Mouse (Mus musculus): ENCODE measurements at regions not wholly inside any gene's neighbourhood (a gene's known extent, or its start where the extent isn't known, plus 50 kb on each side); places are given as distances from the start of the nearest gene placed in this dataset.

DNA sequence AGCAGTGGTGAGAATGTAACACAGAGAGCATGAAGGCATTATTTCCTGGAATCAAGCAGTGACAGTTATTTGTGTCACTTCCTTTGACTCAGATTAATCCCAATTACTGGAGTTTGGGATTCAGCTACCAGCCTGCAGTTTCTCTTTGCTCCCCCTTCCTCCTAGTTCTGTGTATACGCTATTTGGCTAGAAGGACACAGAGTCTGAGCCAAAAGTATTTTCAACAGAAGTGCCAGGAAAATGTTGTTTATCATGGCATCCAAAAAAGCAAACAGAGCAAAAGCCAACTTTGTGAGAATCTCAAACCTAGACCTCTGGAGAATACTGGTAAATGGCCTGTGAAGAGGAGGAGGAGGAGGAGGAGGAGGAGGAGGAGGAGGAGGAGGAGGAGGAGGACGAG lies 600.4 kb downstream of the Crisp4 start:
- no peak for TF ChIP-seq CTCF (IDR thresholded peaks at IDR 0.05; ENCODE audit: control insufficient read depth, insufficient read depth, insufficient read length)
- no peak for TF ChIP-seq USF1 (IDR thresholded peaks at IDR 0.05; ENCODE audit: low read depth)
- TF ChIP-seq MAX (IDR thresholded peaks at IDR 0.05): no peak
- no peak for TF ChIP-seq CEBPB (IDR thresholded peaks at IDR 0.05; ENCODE audit: low read depth)
- TF ChIP-seq MYOG (IDR thresholded peaks at IDR 0.05; ENCODE audit: control insufficient read depth, extremely low read depth, insufficient read length): no peak
- no peak for TF ChIP-seq MYOD1 (IDR thresholded peaks at IDR 0.05; ENCODE audit: control insufficient read depth, insufficient read length, low read depth)
- no peak for TF ChIP-seq FOSL1 (IDR thresholded peaks at IDR 0.05; ENCODE audit: insufficient read depth, low read length, poor library complexity, severe bottlenecking)
